Mouse (Mus musculus): ENCODE results near the gene Mrpl54. TPM values are rescaled to one million over a fixed set of nuclear protein-coding genes. Genes with fewer than 3 reads are reported as not detected.

Gene Mrpl54
- polyA plus RNA-seq, 1 experiment from 2014 or later: 233 TPM

DNA sequence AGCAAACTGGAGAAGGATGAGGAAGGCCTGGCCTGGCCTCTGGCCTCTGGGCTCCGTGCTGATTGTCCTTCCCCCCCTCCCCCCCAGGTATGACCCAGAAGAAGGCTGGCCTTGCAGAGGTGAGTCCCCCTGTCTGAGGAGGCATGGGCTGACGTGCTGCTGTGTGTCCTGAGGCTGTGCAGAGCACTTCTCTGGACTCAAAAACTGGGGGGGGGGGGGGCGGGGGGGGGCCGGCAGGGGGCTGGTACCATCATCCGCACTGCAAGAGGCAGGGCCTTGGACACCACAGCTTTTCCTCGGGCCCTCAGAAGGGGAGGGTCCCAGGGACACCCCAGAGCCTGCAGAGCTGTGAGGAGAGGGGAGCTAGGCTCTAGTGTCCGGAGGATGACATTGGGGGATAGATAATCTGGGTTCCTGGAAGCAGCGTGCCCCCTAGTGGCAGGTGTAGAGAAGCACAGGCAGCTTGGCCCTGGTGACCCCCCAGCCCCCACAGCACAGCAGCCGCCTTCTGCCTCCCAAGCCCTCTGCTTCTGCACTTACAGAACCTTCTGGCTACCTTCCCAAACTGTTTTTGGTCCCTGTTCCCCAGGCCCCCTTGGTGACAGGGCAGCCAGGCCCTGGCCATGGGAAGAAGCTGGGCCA lies 38.0 kb upstream of the Mrpl54 start:
- H3K27me3 ChIP-seq (replicated peaks; ENCODE audit: control insufficient read depth, insufficient read depth, low read length): no peaks in the 10 kb centered on the region
- DNase-seq (ENCODE audit: low spot score) (no peak), ATAC-seq (replicated peaks; ENCODE audit: low FRiP score) (peak; percentile 37; the same call in 1 of the 2 replicates)
- H3K9ac ChIP-seq (ENCODE audit: low read depth, low read length): no peak overlapping the region
- H3K4me1 ChIP-seq (replicated peaks; ENCODE audit: control insufficient read depth, insufficient read depth, low read length): peaks cover 52% of the 10 kb centered on the region
- peak overlapping the region; percentile 43 for H3K27ac ChIP-seq (ENCODE audit: low read depth, low read length)
- H3K4me2 ChIP-seq: 0 out of 2 replicates have a peak overlapping the region, but pooled peaks have one; percentile 22
- H3K4me3 ChIP-seq (ENCODE audit: low read depth, low read length): no peak overlapping the region
- H3K36me3 ChIP-seq (ENCODE audit: control insufficient read depth, insufficient read depth, low read length): peaks cover 30% of the 10 kb centered on the region
- no peaks in the 10 kb centered on the region for H3K9me3 ChIP-seq (ENCODE audit: control insufficient read depth, low read length)
- WGBS: 27% methylated on average over 8 of the region's 9 CpGs

DNA sequence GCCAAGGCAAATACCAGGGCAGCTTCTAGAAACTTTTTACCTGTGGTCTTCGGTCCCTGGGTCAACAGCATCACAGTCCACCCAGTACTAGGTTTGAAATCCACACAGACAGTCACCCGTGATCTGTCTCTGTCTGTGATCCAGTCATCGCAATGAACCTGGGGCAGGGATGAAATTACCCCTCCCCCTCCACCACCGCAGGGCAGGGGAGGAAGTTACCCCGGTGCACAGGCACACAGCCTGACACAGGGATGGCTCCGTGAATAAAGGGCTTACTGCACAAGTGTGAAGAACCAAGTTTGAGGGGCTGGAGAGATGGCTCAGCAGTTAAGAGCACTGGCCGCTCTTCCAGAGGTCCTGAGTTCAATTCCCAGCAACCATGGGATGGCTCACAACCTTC lies 37.0 kb upstream of the Mrpl54 start:
- WGBS: 49% methylated on average over 7 of the region's 7 CpGs
- H3K4me3 ChIP-seq (ENCODE audit: low read depth, low read length): no peak overlapping the region
- ATAC-seq (replicated peaks; ENCODE audit: low FRiP score): no peak
- H3K27ac ChIP-seq (ENCODE audit: low read depth, low read length): no peak overlapping the region; the same call in 1 of the 2 replicates
- H3K9ac ChIP-seq (ENCODE audit: low read depth, low read length): no peak overlapping the region
- peaks cover 61% of the 10 kb centered on the region for H3K4me1 ChIP-seq (replicated peaks; ENCODE audit: control insufficient read depth, insufficient read depth, low read length)
- DNase-seq (ENCODE audit: low spot score): no peak
- no peaks in the 10 kb centered on the region for H3K9me3 ChIP-seq (ENCODE audit: control insufficient read depth, low read length)
- peaks cover 24% of the 10 kb centered on the region for H3K36me3 ChIP-seq (ENCODE audit: control insufficient read depth, insufficient read depth, low read length)
- H3K27me3 ChIP-seq (replicated peaks; ENCODE audit: control insufficient read depth, insufficient read depth, low read length): no peaks in the 10 kb centered on the region
- H3K4me2 ChIP-seq: peak overlapping the region; percentile 55

DNA sequence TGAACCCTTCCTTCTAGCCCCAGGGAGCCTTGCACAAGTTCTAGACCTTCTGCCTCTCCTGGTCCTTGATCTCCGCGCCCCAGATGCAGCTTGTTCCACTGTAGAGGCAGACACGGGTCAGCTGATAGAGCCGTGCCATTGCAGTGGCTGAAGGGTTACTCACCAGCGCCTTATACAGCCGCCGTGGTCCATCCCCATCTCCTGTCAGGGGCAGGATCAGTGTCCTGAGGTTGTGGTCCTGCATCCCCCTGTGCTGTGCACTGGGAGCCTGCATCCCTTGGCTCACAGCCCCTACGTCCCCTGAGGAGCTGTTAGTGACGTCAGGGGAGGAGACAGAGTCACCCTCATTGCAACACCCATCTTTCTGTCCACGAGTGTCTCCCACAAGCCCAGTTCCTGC lies 36.5 kb upstream of the Mrpl54 start:
- peak overlapping the region; percentile 75 for H3K27ac ChIP-seq (ENCODE audit: low read depth, low read length)
- H3K9me3 ChIP-seq (ENCODE audit: control insufficient read depth, low read length): no peaks in the 10 kb centered on the region
- DNase-seq (ENCODE audit: low spot score): no peak
- peak overlapping the region; percentile 2; the same call in 1 of the 2 replicates for H3K4me3 ChIP-seq (ENCODE audit: low read depth, low read length)
- no peaks in the 10 kb centered on the region for H3K27me3 ChIP-seq (replicated peaks; ENCODE audit: control insufficient read depth, insufficient read depth, low read length)
- H3K4me2 ChIP-seq: peak overlapping the region; percentile 55
- peaks cover 25% of the 10 kb centered on the region for H3K36me3 ChIP-seq (ENCODE audit: control insufficient read depth, insufficient read depth, low read length)
- 51% methylated on average over 10 of the region's 10 CpGs for WGBS
- peaks cover 65% of the 10 kb centered on the region for H3K4me1 ChIP-seq (replicated peaks; ENCODE audit: control insufficient read depth, insufficient read depth, low read length)
- ATAC-seq (replicated peaks; ENCODE audit: low FRiP score): peak; percentile 6; the same call in 1 of the 2 replicates
- peak overlapping the region; percentile 25; the same call in 1 of the 2 replicates for H3K9ac ChIP-seq (ENCODE audit: low read depth, low read length)

DNA sequence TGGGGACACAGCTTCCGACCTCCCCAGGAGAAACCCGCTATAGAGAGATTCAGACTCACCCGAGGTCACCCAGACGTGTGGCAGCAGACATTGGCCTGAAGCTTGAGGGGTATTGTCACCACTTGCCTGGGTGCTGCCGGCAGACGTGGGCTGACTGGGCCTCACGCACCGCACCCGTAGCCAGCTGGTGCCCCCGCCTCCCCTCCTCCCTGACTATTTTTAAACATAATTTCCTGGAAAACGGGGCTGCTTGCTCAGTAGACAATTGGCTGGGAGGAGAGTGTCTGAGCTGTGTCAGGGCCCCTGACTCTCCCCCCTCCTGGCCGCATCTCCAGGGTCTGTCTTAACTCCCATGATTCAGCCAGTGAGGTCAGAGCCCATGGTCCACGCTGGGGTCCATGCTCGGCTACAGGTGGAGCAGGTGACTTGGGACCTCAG lies 36.1 kb upstream of the Mrpl54 start:
- peak overlapping the region; percentile 2 for H3K4me3 ChIP-seq (ENCODE audit: low read depth, low read length)
- H3K27me3 ChIP-seq (replicated peaks; ENCODE audit: control insufficient read depth, insufficient read depth, low read length): no peaks in the 10 kb centered on the region
- H3K4me2 ChIP-seq: peak overlapping the region; percentile 55
- peak overlapping the region; percentile 25 for H3K9ac ChIP-seq (ENCODE audit: low read depth, low read length)
- no peaks in the 10 kb centered on the region for H3K9me3 ChIP-seq (ENCODE audit: control insufficient read depth, low read length)
- peaks cover 70% of the 10 kb centered on the region for H3K4me1 ChIP-seq (replicated peaks; ENCODE audit: control insufficient read depth, insufficient read depth, low read length)
- peak overlapping the region; percentile 75 for H3K27ac ChIP-seq (ENCODE audit: low read depth, low read length)
- peaks cover 21% of the 10 kb centered on the region for H3K36me3 ChIP-seq (ENCODE audit: control insufficient read depth, insufficient read depth, low read length)
- ATAC-seq (replicated peaks; ENCODE audit: low FRiP score) (peak; percentile 53), DNase-seq (ENCODE audit: low spot score) (no peak)
- WGBS: 33% methylated on average over 14 of the region's 14 CpGs

DNA sequence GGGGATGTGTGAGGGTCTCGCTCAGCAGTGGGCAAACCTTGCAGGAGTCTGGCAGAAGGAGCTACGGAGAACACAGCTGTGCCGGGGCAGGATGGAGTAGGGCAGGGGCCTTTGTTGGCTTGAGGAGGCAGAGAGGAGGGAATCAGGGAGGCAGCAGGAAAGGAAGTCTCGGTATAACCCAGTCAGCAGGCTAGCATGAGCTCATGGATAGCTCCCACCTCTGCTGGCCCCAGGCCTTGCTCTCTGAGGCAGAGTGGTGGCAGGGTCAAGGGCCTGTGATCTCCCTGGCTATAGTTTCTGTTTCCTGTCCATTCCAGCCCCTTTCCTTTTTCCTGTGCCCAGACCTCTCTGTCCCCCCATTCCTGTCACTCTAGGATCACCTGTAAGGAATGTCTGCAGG lies 35.6 kb upstream of the Mrpl54 start:
- Histone ChIP-seq H3K27ac (ENCODE audit: low read depth, low read length) (peak overlapping the region; percentile 50; the same call in 1 of the 2 replicates), H3K36me3 (ENCODE audit: control insufficient read depth, insufficient read depth, low read length) (peaks cover 16% of the 10 kb centered on the region), H3K4me2 (peak overlapping the region; percentile 55), H3K27me3 (replicated peaks; ENCODE audit: control insufficient read depth, insufficient read depth, low read length) (no peaks in the 10 kb centered on the region), H3K9me3 (ENCODE audit: control insufficient read depth, low read length) (no peaks in the 10 kb centered on the region), H3K9ac (ENCODE audit: low read depth, low read length) (peak overlapping the region; percentile 25), H3K4me3 (ENCODE audit: low read depth, low read length) (peak overlapping the region; percentile 2), H3K4me1 (replicated peaks; ENCODE audit: control insufficient read depth, insufficient read depth, low read length) (peaks cover 75% of the 10 kb centered on the region)
- DNase-seq (ENCODE audit: low spot score) (no peak), ATAC-seq (replicated peaks; ENCODE audit: low FRiP score) (no peak)
- 72% methylated on average over 4 of the region's 4 CpGs for WGBS

DNA sequence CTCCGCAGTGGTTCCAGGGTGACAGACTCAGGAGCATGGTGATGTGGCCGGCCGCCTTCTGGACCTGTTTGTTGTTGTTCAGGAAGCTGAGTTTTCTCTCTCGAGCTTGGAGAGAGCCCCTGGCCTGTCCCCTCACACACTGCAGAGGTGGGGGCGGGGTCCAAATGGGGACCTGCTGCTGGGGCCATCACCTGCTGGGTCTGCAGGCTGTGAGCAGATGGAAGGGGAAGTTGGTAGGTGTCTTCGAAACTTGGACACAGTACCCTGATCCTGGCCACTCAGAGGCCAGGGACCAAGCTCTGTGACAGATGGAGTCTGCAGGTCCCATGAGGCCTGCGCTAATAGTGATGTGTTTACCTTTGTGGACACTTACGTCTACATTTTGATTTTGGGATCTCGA lies 34.6 kb upstream of the Mrpl54 start:
- no peaks in the 10 kb centered on the region for H3K9me3 ChIP-seq (ENCODE audit: control insufficient read depth, low read length)
- ATAC-seq (replicated peaks; ENCODE audit: low FRiP score) (no peak), DNase-seq (ENCODE audit: low spot score) (no peak)
- H3K4me1 ChIP-seq (replicated peaks; ENCODE audit: control insufficient read depth, insufficient read depth, low read length): peaks cover 78% of the 10 kb centered on the region
- H3K36me3 ChIP-seq (ENCODE audit: control insufficient read depth, insufficient read depth, low read length): peaks cover 9% of the 10 kb centered on the region; the same call in 1 of the 2 replicates
- H3K4me2 ChIP-seq: no peak overlapping the region
- H3K9ac ChIP-seq (ENCODE audit: low read depth, low read length): no peak overlapping the region
- H3K27me3 ChIP-seq (replicated peaks; ENCODE audit: control insufficient read depth, insufficient read depth, low read length): no peaks in the 10 kb centered on the region
- 72% methylated on average over 9 of the region's 9 CpGs for WGBS
- H3K4me3 ChIP-seq (ENCODE audit: low read depth, low read length): no peak overlapping the region
- no peak overlapping the region for H3K27ac ChIP-seq (ENCODE audit: low read depth, low read length)

DNA sequence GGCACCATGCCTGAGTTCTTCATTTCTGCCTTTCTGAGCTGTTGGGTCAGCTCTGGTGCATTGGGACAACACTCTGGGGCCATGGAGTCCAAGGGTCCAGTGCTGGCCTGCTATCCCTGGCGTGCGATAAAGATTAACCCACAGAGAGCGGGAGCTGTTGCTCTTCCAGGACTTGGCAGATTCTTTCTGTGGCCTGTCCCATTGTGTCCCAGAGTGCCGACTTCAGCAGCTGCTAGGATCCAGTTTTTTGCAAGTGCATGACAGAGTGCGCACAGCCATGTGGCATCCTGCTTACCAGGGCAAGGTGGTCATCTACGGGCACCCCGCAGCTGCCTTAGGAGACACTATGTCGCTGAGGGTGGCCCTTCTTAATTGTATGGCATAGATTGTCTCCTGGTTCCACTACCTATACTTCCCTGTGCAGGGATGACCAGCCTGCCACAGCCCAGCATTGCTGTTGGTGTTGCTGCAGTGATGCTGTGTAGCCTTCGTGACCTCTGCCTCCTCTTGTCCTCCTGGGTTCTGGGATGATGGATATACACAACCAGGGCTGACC lies 33.7 kb upstream of the Mrpl54 start:
- Histone ChIP-seq H3K27ac (ENCODE audit: low read depth, low read length) (peak overlapping the region; percentile 80), H3K36me3 (ENCODE audit: control insufficient read depth, insufficient read depth, low read length) (peaks cover 5% of the 10 kb centered on the region; the same call in 1 of the 2 replicates), H3K4me1 (replicated peaks; ENCODE audit: control insufficient read depth, insufficient read depth, low read length) (peaks cover 84% of the 10 kb centered on the region), H3K4me3 (ENCODE audit: low read depth, low read length) (no peak overlapping the region), H3K9ac (ENCODE audit: low read depth, low read length) (no peak overlapping the region), H3K4me2 (peak overlapping the region; percentile 39), H3K9me3 (ENCODE audit: control insufficient read depth, low read length) (no peaks in the 10 kb centered on the region), H3K27me3 (replicated peaks; ENCODE audit: control insufficient read depth, insufficient read depth, low read length) (no peaks in the 10 kb centered on the region)
- DNase-seq (ENCODE audit: low spot score) (no peak), ATAC-seq (replicated peaks; ENCODE audit: low FRiP score) (no peak)
- 76% methylated on average over 9 of the region's 9 CpGs for WGBS

DNA sequence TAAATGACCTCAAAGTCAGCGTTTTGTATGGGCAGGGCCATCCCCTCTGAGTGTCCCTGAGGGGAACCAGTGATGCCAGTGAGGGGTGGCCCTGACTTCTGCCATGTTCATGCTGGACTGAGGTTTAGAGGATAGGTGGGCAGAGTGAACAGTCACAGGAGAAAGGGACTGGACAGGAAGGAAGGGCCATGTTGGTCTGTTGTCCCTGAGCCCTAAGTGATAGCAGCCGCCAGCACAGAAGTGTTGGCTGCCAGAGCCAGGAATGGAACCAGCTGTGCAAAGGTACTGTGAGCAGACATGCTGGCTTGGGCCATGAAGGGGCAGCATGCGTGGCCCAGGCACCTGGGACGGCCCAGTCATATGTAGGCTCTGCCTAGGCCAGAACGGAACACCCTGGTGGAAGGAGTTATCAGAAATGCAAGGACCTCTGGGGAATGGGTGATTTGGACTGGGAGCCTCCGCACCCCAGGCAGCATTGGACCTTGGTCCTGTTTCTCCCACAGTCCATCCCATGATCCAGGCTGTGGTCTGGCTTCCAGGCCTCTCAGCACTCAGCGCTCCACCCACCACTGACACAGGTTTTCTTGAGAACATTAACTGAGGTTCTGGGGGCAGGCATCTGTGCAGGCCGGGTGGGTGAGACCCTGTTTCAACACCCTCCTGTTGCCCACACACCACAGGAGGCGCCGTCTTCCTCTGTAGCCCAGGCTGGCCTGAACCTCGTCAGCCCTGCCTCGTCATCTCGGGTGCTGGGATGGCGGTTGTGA lies 33.0 kb upstream of the Mrpl54 start:
- Histone ChIP-seq H3K9me3 (ENCODE audit: control insufficient read depth, low read length) (no peaks in the 10 kb centered on the region), H3K4me3 (ENCODE audit: low read depth, low read length) (no peak overlapping the region), H3K36me3 (ENCODE audit: control insufficient read depth, insufficient read depth, low read length) (peaks cover 5% of the 10 kb centered on the region; the same call in 1 of the 2 replicates), H3K27me3 (replicated peaks; ENCODE audit: control insufficient read depth, insufficient read depth, low read length) (no peaks in the 10 kb centered on the region), H3K4me2 (peak overlapping the region; percentile 39), H3K27ac (ENCODE audit: low read depth, low read length) (peak overlapping the region; percentile 80), H3K4me1 (replicated peaks; ENCODE audit: control insufficient read depth, insufficient read depth, low read length) (peaks cover 86% of the 10 kb centered on the region), H3K9ac (ENCODE audit: low read depth, low read length) (peak overlapping the region; percentile 1; the same call in 1 of the 2 replicates)
- 72% methylated on average over 14 of the region's 14 CpGs for WGBS
- no peak for DNase-seq (ENCODE audit: low spot score)
- ATAC-seq (replicated peaks; ENCODE audit: low FRiP score): no peak
